Mouse (Mus musculus) layer of hippocampus, adult 9-11 months (tissue): ENCODE measurements around the gene Usp30.

ENCODE experiments used
- DNase-seq: peaks from one replicate; pipeline ENCODE4 v3.0.0; 2022

Gene Usp30

DNA sequence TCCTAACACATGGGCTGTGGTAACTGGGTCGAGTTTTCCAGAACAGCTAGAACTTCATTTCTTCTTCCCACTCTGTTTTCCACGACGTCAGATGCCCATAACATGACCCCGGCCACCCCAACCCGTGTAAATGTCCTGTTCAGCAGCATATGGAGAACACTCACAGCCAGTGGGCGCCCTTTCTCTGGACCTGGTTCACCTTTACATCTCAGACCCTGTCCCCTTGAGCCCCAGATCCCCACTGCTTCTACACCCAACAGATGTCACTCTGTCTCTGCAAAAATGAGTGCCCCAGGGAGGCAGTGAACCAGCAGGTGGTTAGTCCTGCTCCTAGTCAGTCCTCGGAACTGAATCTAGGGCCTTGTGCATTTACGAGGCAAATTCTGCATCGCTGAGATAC is 2.7 kb downstream of the Usp30 start:
- DNase-seq, result no peak

DNA sequence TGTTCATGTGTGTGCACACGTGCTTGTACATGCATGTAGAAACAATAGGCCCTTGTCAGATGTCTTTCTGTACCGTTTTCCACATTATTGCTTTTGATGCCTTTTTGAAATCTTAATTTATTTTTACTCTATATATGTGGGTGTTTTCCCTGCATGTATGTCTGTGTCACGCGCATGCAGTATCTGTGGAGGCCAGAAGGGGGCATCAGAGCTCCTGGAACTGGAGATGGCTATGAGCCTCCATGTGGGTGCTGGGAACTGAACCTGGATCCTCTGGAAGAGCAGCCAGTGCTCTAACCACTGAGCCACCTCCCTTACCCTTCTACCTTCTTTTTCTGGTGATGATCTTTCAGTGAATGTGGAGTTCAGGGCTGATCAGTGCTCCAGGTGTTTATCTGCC is 5.6 kb downstream of the Usp30 start:
- no peak for DNase-seq

DNA sequence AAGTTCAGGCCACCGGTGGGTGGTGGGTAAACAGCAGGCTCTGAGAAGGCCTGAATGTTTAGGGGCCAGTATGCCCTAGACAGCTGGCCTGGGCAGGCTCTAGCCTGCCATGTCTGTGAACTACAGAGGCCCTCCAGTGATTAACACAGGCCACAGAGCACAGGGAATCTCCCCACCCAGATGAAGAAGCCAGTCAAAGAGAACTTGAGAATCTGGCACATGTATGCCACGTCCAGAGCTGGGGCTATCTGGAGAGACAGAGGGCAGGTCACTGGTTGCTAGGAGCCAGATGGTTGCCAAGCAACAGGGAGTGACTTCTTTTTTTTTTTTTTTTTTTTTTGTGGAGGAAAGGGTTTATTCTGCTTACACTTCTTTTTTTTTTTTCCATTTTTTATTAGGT is 7.0 kb downstream of the Usp30 start:
- no peak for DNase-seq

DNA sequence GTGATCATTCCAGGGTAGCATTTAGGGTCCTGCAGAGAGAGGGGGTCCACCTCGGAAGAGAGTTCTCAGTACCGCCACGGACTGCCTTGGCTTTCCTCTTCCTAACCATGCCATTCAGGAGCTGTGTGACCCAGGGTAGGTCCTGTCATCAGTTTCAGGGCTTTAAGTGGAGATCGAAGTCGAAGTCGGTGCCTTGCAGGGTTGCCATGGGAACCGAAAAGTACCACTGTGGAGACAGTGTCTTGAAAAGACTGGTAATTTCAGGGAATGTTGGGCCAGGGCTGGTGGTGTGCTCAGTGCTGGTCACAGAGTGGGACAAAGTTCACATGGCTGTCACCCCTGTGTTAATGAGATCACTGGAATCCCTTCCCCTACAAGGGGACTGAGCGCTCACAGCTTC is 11.7 kb downstream of the Usp30 start:
- DNase-seq, result no peak

DNA sequence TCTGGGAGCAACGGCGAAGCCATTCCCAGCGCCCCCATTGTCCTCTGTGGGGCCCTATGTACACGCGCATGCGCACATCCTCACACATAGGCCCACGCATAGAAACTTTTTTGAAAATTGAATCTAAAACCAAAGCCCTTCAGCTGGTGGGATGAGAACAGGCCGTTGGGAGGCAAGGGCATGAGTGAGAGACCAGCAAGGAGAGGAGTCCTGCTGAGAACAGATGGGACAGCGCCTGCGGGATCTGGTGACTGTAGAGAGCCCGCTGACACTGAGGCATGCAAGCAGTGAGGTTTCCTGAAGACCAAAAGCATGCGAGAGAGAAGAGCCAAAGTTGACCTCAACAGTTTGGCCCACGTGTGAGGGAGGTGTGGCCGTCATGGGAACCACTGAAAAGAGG is 20.2 kb downstream of the Usp30 start:
- DNase-seq, result no peak

DNA sequence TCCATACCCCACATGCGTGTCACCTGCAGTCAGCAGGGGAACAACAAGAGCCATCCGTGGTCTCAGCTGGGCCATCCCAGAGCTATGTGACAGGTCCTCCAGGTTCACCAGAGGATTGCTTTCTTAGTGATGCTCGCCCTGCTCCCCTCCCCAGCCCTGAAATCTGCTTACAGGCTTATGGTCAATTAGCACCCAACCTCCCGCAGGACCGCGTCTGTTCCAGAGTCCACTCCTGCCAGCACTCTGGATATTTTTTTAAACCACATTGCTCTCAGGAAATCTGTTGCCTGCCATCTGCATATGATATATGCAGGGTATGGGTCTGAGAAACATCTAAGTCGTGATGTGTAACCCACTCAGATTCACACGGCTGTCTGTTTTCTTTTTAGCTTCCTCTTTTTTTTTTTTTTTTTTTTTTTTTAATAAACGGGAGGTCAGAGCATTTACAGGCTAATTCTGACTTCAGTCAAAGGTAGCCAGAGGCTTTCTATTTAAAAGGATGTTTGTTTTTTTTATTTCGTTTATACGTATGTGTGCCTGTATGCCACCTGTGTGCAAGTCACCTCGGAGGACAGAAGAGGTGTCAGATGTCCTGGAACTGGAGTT is 22.7 kb downstream of the Usp30 start:
- no peak for DNase-seq

DNA sequence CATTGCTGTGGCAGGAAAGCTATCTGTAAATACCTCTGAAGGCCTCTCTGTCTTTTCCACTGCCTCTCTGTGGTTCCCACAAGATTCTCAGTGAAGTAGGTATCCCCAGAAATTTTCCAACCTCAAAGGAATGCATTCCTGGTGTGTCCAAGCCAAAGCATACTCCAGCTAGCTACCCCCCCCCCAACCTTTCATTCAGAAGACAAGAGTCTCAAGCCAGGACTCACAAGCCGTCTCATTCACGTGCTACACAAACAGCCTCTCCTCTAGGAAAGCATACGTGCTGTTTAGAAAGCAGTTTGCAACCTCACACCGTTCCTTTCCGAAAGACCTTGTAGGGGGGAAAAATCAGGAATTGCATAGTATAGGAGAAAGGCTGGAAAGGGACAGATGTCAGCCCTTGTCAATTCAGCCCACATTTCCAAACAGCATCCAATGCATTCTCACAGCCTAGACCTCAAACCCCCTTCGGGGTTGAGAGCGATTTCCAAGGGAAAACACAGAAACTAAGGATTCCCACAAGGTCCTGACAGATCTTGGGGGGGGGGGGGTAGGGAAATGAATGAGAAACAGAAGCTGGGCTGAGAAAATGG is 25.3 kb downstream of the Usp30 start:
- no peak for DNase-seq

DNA sequence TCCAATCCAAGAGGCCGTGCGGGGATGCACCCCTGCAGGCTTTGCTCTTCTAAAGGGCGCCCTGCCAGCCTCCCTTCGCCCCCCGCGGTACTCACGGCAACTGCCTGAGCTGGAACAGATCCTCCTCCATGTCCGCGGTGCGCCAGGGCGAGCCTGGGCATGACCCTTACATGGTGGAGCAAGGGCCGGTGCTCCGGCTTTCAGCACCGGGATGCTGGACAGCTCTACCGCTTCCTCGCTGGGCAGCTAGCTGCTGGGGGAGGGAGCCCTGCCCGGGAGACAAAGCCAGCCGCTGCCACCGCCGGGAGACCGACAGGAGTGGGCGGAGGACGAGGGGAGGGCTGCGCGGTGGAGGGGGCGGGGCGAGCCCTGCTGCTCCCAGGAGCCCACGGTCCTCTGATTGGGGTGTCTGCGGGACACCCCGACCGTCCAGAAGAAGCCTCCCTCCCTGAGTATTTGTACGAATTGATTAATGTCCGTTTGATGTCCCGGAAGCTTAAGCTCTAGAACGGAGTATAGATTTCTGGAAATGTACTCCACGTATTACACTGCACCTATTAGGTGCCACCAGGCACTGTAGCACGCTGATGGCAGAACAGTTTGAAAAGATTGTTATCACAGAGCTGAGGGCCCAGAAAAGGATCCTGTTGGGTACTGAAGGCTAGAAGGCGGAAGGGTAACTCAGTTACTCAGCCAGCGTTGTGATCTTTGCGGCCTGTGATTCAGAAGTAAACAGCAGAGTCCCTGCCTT is 26.0 kb downstream of the Usp30 start, which contains the start of gene Svop:
Gene Svop, minus strand, starts transcription at position 514 of the 751 bp plus-strand sequence.
- DNase-seq, result peak; percentile 78

DNA sequence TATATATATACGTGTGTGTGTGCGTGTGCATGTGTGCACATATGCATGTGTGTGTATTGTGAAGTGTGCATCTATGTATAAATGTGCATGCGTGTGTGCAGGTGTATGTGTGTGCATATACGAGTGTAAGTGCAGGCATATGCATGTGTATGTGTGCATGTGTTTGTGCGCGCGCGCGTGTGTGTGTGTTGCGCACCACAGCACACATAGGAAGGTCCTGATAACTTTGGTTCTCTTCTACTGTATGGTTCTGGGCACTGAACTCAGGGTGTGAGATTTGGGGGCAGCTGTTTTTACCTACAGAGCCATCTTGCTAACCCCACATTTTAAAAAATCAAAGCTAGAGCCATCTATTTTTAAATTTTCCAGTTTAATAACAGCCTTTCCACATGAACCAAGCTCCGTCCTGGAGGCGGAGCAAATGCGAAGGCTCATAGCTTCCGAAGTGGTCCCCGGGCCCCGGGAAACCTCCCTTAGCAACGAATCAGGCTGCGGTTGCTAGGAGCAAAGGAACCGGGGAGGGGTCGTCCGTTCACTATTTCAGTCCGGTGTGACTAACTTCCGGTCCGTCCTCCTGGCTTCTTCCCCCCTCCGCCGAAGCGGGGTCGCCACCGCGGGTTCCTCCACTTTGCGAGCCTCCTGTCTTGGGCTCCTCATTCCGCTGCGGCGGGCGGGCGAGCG is 34.6 kb downstream of the Usp30 start:
- peak; percentile 92 for DNase-seq

DNA sequence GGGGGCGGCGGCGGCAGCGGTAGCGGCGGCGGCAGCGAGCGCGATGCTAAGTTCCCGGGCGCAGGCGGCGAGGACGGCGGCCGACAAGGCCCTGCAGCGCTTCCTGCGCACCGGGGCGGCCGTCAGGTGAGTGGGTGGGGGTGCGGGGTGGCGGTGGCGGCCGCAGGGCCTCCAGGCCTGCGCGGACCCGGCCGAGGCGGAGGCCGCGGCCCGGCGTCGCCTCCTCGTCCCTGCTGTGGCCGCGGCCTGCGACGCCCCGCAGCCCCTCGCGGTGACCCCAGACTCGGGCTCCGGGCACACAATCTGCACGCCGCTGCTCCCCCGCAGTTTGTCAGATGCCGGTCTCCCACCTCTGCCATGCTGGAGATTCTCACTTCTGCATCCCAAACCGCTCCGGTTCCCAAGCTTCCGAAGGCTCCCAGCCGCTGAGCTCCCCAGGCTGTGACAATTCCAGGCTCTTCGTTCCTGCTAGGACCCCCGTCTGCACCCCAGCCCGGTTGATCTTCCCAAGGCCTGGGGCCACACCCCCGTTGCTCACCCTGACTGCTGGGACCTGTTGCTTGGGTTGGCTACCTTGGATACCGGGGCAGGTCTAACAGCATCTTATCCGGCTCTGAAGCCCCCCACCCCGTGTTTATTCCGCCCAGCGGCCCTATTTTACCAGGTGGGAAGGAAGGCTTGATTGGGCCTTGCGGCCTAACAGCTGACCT is 35.3 kb downstream of the Usp30 start:
- no peak for DNase-seq

DNA sequence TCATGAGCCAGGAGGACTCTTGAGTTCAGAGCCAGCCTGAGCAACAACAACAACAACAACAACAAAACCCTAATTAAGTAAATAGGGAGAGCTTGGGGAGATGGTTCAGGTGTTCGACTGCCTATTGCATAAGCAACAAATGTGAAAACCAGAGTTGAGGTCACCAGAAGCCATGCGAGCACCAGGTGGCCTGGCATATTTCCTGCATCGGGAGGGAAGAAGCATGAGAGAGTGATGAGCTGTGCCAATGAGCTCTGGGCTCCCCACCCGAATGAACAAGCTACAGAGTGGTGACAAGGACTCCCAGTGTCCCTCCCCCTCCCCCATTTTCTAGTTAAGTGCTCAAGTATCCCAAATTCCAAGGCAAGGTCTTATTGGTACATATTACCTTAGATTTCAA is 36.6 kb downstream of the Usp30 start:
- peak; percentile 67 for DNase-seq

DNA sequence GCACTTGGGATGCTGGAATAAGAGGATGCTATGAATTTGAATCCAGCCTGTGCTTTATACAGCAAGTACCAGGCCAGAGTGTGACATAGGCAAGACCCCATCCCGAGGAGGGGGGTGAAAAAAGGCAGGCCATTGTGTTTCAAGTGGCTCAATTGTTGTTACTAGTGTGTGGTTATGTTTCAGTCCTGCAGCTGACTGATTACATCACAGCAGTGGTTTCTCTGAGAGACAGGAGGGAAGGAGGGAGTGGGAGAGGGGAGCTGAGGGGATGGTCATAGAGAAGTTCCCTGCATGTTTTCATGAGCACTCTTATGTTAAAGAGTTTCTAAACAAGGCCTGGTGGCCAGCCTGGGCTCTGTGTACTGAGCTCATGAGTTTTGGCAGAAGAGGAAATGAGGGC is 37.5 kb downstream of the Usp30 start:
- DNase-seq, result peak; percentile 87

DNA sequence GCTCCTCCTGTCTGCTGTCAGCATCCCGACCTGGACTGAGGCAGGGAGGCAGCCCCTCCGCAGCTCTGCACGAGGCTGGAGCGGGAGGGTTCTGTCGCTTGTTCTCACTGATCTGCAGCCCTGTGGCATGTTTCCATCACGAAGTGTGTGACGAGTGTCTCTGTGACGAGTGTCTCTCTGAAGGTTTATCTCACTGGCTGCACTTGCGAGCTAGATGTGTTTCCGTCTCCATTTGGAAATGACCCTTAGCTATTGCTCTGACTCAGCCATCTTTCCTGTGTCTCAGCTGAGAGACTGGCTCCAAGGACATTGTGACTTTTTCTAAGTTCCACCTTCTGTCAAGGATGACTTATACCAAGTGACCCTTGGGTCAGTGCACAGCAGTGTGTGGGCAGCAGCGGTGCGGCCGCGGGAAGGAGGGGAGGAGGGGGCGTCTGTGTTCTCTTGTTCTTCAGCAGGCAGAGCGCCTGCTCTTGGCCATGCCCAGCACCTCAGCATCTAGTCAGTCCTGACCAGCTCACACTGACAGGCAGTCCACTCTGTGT is 41.2 kb downstream of the Usp30 start:
- no peak for DNase-seq

DNA sequence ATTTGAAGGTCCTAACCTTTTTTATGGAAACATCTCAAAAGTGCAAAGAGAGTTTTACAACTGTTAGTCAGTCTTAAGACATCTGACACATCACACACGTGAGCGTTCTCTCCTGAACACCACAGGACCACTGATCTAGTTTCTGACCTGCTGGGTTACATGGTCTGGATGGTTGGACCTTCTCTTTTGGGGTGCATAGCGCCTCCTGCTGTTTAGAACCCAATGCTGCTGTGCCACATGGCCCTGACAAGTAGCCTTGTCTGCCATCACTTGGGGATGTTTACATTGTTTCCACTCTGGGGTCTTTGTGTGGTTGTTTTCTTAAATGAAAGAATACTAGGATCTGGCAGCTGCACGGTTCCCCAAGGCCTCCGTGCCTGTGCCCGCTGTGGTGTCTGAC is 48.1 kb downstream of the Usp30 start:
- DNase-seq, result no peak

DNA sequence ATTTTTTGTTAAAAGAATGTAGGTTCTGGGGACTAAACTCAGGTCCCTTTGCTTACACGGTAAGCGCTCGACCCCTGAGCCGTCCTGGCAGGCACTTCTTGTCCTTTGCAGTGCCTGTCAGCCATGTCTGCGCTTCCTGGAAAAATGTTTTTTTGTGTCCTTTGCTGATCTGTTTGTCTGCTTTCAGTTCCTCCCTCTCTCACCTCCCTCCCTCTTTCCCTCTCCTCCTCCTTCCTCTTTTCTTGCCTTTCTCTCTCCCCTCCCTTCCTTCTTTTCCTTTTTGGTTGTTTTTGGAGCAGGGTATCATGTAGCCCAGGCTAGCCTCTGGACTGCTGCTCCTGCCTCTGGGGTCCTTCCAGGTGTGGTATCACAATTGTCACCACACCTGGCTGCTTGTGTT is 49.8 kb downstream of the Usp30 start:
- no peak for DNase-seq

DNA sequence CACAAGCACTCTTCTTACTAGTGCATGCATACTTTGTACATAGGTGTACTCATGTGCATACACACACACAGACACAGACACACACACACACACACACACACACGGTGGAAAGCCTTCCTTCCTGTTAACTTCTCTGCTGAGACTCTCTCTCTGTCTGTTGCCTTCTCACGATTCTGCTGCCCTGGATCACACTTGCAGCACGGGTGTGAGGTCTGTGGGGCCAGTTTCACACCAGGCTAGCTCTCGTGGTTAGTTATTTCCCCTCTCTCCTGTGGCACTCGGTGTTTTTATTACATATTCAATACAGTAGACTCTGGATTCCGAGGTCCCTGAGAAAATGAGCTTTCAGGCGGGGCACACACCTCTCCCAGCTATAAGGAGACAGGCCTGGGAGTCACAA is 51.3 kb downstream of the Usp30 start:
- no peak for DNase-seq

DNA sequence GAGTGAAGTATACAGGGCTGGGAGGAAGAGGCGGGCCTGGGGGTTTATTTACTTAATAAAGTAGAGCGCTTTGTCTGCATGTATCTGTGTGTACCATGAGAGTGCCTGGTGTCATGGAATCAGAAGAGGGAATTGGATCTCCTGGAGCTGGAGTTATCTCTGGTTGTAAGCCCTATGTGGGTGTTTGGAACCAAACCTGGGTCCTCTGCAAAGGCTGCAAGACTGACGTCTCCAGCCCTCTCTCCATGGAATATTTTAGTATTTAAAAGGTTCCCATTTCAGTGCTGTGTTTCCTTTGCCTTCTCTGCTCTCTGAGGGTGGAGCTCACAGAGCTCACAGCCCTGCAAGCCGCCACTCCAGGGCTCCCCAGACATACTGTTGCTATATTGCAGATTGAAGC is 54.5 kb downstream of the Usp30 start:
- no peak for DNase-seq

DNA sequence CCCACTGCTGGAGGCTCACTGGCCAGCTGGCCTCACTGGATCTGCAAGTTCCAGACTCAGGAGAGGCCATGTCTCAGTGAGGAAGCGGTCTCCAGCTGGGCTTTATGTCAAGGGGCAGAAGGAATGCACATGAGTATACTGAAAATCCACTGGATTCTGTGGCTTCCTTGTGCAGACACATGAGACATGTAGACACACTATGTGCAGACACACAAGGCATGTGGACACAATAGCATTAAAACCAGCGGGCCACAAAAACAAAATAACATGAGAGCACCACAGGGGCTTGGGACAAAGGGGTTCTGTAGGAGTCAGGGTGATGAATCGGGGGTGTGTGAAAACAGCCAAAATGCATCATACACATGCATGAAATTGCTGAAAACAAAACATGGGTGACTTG is 60.7 kb downstream of the Usp30 start:
- DNase-seq, result no peak

DNA sequence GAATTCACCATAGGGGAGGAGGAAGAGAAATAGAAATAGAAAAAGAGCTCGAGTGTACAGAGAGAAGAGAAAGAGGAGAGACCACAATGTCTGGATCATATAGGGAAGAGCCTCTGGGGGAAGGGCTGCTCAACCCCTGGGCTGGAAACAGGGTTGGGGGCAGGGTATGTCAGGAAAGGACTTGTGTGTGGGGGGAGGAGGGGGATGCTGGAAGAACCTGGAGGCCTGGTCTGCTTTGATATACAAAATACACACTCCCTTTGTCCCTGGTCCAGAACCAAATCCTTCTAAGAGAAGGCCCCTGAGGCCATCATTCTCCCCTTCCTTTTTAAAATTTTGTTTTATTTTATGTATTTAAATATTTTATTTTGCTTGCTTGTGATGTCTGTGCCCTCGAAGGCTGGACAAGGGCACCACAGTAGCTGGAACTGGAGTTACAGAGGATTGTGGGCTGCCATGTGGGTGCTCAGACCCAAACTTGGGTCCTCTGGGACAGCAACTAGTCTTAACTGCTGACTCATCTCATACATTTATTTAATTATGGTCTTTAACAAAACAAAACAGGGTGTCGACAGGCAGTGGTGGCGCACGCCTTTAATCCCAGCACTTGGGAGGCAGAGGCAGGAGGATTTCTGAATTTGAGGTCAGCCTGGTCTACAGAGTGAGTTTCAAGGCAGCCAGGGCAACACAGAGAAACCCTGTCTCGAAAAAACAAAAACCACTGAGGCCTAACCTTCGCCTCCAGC is 61.4 kb downstream of the Usp30 start:
- no peak for DNase-seq

DNA sequence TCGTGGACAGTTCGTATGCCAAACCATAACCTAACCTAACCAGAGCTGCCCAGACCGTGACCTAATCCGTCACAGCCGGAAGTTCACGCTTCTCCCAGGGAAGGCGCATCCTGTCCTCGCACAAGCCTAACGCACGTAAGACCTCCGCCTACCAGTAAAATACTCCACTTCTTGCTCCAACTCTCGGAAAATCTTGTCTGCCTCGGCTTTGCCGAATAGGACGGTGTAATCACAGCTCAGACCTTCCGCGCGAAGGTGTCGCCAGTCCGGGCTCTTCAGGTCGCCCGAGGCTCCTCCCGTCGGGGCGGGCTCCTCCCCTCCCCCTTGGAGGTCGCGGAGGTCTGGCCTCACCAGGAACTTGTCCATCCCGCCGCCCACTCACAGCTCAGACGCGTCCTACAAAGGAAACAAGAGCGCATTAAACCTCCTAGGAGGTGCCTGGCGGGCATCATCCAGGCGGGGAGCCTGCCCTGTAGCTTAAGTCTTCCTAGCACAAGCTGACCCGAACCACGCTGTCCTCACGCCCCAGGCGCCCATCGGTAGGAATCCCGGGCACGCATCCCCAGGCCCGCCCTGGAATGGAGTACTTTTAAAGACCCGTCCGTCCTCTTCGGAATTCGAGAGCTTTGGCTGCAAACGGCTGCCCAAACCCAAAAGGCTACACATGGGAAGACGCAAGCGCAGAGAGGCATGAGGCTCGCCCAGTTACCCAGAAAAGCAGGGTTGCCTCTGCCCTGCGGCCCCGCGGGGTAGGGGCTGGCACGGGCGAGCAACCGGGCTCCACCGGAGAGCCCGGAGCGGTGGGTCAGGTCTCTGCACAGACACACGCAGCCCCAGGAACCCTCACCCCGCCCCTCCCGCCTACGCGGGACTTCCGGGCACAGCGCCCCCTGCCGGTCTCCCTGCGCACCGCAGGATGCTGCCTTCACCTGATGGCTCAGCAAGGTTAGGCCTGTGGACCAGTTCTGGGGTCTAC is 62.4 kb downstream of the Usp30 start, which contains the start of gene Alkbh2:
Gene Alkbh2, minus strand, starts transcription at position 845 of the 976 bp plus-strand sequence.
- DNase-seq, result peak; percentile 67
